Mouse (Mus musculus): ENCODE data around the gene Slc22a21. TPM values are rescaled to one million over a fixed set of nuclear protein-coding genes. Genes with fewer than 3 reads are reported as not detected.
"Not testable (repeated sequence)": the region's sequence is repeated elsewhere in the genome, so short reads cannot be mapped to it uniquely, and the experiment has no call there.

Gene Slc22a21
- polyA plus RNA-seq, 1 experiment from 2014 or later: 1.8 TPM

DNA sequence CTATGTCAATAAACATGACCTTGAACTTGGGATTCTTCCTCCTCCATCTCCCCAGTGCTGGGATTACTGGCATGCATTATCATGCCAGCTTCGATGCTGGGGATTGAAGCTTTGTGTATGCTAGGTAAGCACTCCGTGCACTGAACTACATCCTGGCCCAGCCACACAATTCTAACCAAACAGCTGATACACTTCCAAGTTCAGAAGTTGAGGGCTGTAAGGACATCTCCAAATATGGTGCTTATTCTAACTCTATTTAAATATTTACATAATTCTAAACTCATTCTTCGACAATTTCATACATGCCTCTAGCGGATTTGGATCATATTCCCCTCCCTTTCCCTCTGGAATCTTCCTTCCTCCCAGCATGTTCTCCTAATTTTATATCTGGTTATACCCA lies 12.1 kb upstream of the Slc22a21 start:
- no peak for ATAC-seq (replicated peaks; ENCODE audit: insufficient number of reproducible peaks, insufficient read depth, low FRiP score, low read depth)
- Histone ChIP-seq H3K9me3 (replicated peaks) (no peaks in the 10 kb centered on the region), H3K36me3 (no peaks in the 10 kb centered on the region), H3K4me1 (replicated peaks) (no peaks in the 10 kb centered on the region), H3K27me3 (0 out of 2 replicates have a peak, but pooled peaks cover 3% of the 10 kb centered on the region), H3K9ac (no peak overlapping the region), H3K27ac (no peak overlapping the region), H3K4me3 (no peak overlapping the region), H3K4me2 (no peak overlapping the region)
- WGBS: 71% methylated on average over 4 of the region's 4 CpGs

- no peak overlapping the region for H3K9ac ChIP-seq
- WGBS: 49% methylated on average over 1 of the region's 1 CpGs
- no peak overlapping the region for H3K4me2 ChIP-seq
- no peaks in the 10 kb centered on the region for H3K4me1 ChIP-seq (replicated peaks)
- H3K27ac ChIP-seq: no peak overlapping the region
- no peaks in the 10 kb centered on the region for H3K36me3 ChIP-seq
- no peaks in the 10 kb centered on the region for H3K27me3 ChIP-seq
- no peak overlapping the region for H3K4me3 ChIP-seq
- no peaks in the 10 kb centered on the region for H3K9me3 ChIP-seq (replicated peaks)
- ATAC-seq (replicated peaks; ENCODE audit: insufficient number of reproducible peaks, insufficient read depth, low FRiP score, low read depth): no peak
Measured at GRCm38 (mm10) chr11:53989232-53989631, 9.1 kb upstream of the Slc22a21 start.

DNA sequence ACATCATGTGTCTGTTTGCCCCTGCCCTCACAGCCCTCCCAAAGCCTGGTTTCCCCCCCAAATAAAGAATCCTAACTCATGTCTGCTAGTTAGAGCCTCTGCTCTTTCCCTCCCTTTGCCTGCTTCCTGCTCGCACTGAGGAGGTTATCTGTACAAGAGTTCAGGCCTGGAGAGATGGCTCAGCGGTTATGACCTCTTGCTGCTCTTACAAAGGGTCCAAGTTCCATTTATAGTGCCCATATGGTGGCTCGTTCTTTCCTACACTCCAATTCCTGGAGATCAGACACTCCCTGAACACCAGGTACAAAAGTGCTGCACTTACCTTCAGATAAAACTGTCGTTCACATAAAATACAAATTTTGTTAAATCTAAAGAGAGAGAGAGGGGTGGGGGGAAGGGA lies 7.9 kb upstream of the Slc22a21 start:
- no peaks in the 10 kb centered on the region for H3K4me1 ChIP-seq (replicated peaks)
- no peaks in the 10 kb centered on the region for H3K27me3 ChIP-seq
- no peak overlapping the region for H3K4me2 ChIP-seq
- H3K36me3 ChIP-seq: no peaks in the 10 kb centered on the region
- 41% methylated on average over 4 of the region's 4 CpGs for WGBS
- no peak overlapping the region for H3K9ac ChIP-seq
- no peak for ATAC-seq (replicated peaks; ENCODE audit: insufficient number of reproducible peaks, insufficient read depth, low FRiP score, low read depth)
- H3K27ac ChIP-seq: no peak overlapping the region
- no peak overlapping the region for H3K4me3 ChIP-seq
- H3K9me3 ChIP-seq (replicated peaks): no peaks in the 10 kb centered on the region

DNA sequence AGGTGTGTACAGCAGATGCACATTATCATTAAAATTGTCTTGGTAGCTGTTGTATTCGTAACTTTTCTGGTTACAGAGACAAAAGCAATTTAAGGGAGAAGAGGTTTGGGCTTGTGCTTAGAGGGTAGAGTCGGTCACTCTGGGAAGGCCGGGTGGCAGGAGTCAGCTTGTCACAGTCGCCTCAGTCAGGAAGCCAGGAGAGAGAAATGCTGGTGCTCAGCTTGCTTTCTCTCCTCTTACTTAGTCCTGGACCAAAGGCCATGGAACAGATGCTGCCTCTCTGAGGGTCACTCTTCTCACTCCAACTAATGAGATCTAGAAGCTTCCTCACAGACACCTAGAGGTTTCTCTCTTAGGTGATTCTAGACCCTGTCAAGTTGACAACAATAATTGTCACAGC lies 1.3 kb upstream of the Slc22a21 start:
- 81% methylated on average over 4 of the region's 4 CpGs for WGBS
- Histone ChIP-seq H3K36me3 (no peaks in the 10 kb centered on the region), H3K27ac (no peak overlapping the region), H3K27me3 (no peaks in the 10 kb centered on the region), H3K4me1 (replicated peaks) (peaks cover 8% of the 10 kb centered on the region), H3K4me3 (no peak overlapping the region), H3K4me2 (no peak overlapping the region), H3K9me3 (replicated peaks) (no peaks in the 10 kb centered on the region), H3K9ac (no peak overlapping the region)
- no peak for ATAC-seq (replicated peaks; ENCODE audit: insufficient number of reproducible peaks, insufficient read depth, low FRiP score, low read depth)

DNA sequence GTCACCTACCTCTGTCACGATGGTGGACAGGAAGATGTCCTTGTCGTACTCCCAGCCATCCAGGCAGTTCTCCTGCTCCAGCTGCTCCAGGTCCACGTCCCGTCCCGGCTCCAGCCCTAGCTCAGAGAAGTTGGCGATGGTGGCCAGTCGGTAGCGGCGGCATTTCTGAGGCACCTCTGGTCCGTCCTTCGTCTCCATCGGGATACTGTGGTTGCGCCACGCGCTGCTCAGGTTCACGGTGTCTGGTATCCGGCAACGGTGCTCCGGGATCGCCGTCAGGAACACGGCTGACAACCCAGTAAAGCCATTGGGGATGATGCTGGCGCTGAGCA lies 710 bp downstream of the Slc22a21 start:
- 0 out of 2 replicates have a peak, but pooled peaks have one; percentile 24 for ATAC-seq (replicated peaks; ENCODE audit: insufficient number of reproducible peaks, insufficient read depth, low FRiP score, low read depth)

DNA sequence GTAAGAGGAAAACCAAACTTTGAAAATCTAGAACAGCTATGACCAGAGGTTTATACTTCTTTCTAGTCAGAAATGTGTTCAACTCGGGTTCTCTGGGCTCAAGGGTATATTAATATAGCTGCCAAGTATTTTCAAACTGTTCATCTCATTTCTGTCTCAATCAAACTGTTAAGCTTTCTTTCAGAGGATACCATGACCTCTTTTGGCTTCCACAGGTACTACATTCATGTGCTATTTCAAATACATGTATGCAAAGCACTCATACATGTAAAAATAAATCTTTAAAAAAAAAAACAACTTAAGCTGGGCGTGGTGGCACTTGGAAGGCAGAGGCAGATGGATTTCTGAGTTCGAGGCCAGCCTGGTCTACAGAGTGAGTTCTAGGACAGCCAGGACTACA lies 2.5 kb downstream of the Slc22a21 start:
- no peaks in the 10 kb centered on the region for H3K9me3 ChIP-seq (replicated peaks)
- 70% methylated on average over 3 of the region's 3 CpGs for WGBS

More for the DNA sequence above, 710 bp downstream of the Slc22a21 start:
- H3K9me3 ChIP-seq (replicated peaks); H3K4me1 ChIP-seq (replicated peaks); H3K27ac ChIP-seq; H3K36me3 ChIP-seq; H3K27me3 ChIP-seq: not testable (repeated sequence)
- under 1% methylated on average over 23 of the region's 23 CpGs for WGBS
- Histone ChIP-seq H3K4me3 (peak overlapping the region; percentile 66), H3K4me2 (peak overlapping the region; percentile 96), H3K9ac (peak overlapping the region; percentile 65)

DNA sequence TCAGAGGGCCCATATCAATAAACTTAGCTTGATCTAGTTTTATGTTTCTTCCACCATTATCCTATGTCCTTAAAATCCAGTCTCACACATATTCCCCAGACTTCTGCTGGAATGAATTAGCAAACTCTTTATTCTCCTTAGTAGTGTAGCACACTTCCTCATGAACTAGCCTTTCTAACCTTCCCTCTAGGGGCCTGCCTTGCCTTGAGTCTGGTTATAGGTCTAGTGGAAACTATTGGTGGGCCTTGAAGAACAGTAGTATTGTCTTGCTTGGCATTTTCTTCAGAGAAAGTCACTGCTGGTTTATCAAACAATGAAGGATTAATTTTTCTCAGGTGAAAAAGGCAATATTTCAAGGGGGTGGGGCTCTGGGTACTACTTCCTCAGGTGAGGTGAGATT lies 4.6 kb downstream of the Slc22a21 start:
- Histone ChIP-seq H3K4me1 (replicated peaks) (peaks cover 8% of the 10 kb centered on the region), H3K27me3 (no peaks in the 10 kb centered on the region), H3K9ac (no peak overlapping the region), H3K4me3 (no peak overlapping the region), H3K9me3 (replicated peaks) (no peaks in the 10 kb centered on the region), H3K4me2 (no peak overlapping the region), H3K27ac (no peak overlapping the region), H3K36me3 (no peaks in the 10 kb centered on the region)
- no peak for ATAC-seq (replicated peaks; ENCODE audit: insufficient number of reproducible peaks, insufficient read depth, low FRiP score, low read depth)

More for the DNA sequence above, 2.5 kb downstream of the Slc22a21 start:
- H3K4me1 ChIP-seq (replicated peaks): peaks cover 8% of the 10 kb centered on the region
- no peak for ATAC-seq (replicated peaks; ENCODE audit: insufficient number of reproducible peaks, insufficient read depth, low FRiP score, low read depth)
- no peaks in the 10 kb centered on the region for H3K36me3 ChIP-seq
- no peak overlapping the region for H3K4me3 ChIP-seq
- no peak overlapping the region for H3K4me2 ChIP-seq
- no peak overlapping the region for H3K9ac ChIP-seq
- H3K27ac ChIP-seq: no peak overlapping the region
- H3K27me3 ChIP-seq: no peaks in the 10 kb centered on the region

- Histone ChIP-seq H3K27me3 (no peaks in the 10 kb centered on the region), H3K4me1 (replicated peaks) (peaks cover 5% of the 10 kb centered on the region; the same call in 1 of the 2 replicates), H3K4me3 (no peak overlapping the region), H3K36me3 (no peaks in the 10 kb centered on the region), H3K9me3 (replicated peaks) (no peaks in the 10 kb centered on the region), H3K27ac (no peak overlapping the region), H3K4me2 (no peak overlapping the region), H3K9ac (no peak overlapping the region)
- no peak for ATAC-seq (replicated peaks; ENCODE audit: insufficient number of reproducible peaks, insufficient read depth, low FRiP score, low read depth)
- 53% methylated on average over 3 of the region's 3 CpGs for WGBS
Measured at GRCm38 (mm10) chr11:53958984-53959383, 21.1 kb downstream of the Slc22a21 start.

DNA sequence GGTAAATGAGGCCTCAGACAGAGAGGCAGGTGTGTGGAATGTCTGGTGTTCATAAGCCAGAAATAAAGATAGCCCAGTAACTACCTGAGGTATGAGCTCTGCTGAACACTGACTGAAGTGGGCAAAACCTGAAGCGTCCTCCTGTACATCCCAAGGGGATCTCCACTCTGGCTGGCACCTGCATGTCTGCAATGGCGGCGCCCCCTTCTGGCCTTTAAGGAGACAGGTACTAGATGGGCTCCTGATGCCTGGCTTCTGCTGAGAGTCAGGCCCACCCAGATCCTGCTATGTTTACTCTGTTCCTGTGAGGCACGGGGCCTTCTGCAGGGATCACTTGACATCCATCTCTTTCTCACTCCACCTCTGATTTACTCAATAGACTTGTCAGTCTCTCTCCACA lies 22.0 kb downstream of the Slc22a21 start:
- not testable (repeated sequence) for H3K4me1 ChIP-seq (replicated peaks); H3K27me3 ChIP-seq; ATAC-seq (replicated peaks; ENCODE audit: insufficient number of reproducible peaks, insufficient read depth, low FRiP score, low read depth); H3K4me2 ChIP-seq; H3K36me3 ChIP-seq; H3K4me3 ChIP-seq; H3K9ac ChIP-seq; H3K27ac ChIP-seq; H3K9me3 ChIP-seq (replicated peaks)
- 27% methylated on average over 4 of the region's 4 CpGs for WGBS

DNA sequence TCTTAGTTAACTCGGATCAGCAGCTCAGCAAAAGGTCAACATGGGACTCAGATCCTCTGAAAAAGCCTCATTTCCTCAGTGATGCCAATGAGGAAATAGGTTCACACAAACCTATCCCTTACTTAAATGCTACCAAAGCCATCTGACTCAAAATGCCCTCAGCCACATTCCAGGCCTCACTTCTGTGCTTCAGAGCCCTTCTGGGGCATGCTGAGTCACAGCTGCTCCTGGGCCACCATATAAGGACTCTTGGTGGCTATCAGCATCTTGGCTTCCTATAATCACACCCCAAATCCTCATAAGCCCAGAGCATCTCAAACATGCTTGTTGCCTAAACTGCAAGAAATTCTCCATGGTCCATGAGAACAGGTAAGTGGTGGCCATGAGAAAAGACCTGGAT lies 23.5 kb downstream of the Slc22a21 start:
- H3K36me3 ChIP-seq: no peaks in the 10 kb centered on the region
- H3K9me3 ChIP-seq (replicated peaks): no peaks in the 10 kb centered on the region
- no peak overlapping the region for H3K9ac ChIP-seq
- no peak overlapping the region for H3K4me2 ChIP-seq
- no peak for ATAC-seq (replicated peaks; ENCODE audit: insufficient number of reproducible peaks, insufficient read depth, low FRiP score, low read depth)
- WGBS: 69% methylated on average over 1 of the region's 1 CpGs
- no peak overlapping the region for H3K4me3 ChIP-seq
- H3K4me1 ChIP-seq (replicated peaks): peaks cover 5% of the 10 kb centered on the region; the same call in 1 of the 2 replicates
- H3K27ac ChIP-seq: no peak overlapping the region
- H3K27me3 ChIP-seq: no peaks in the 10 kb centered on the region

GRCm38 (mm10) chr11:53954653-53955052 lies 25.5 kb downstream of the Slc22a21 start:
- ATAC-seq (replicated peaks; ENCODE audit: insufficient number of reproducible peaks, insufficient read depth, low FRiP score, low read depth): peak; percentile 69; the same call in 1 of the 2 replicates
- Histone ChIP-seq H3K27me3 (no peaks in the 10 kb centered on the region), H3K9ac (no peak overlapping the region), H3K4me2 (no peak overlapping the region), H3K36me3 (no peaks in the 10 kb centered on the region), H3K4me1 (replicated peaks) (peaks cover 5% of the 10 kb centered on the region; the same call in 1 of the 2 replicates), H3K9me3 (replicated peaks) (no peaks in the 10 kb centered on the region), H3K4me3 (no peak overlapping the region), H3K27ac (peak overlapping the region; percentile 57)
- WGBS: 39% methylated on average over 3 of the region's 3 CpGs

- peak; percentile 69 for ATAC-seq (replicated peaks; ENCODE audit: insufficient number of reproducible peaks, insufficient read depth, low FRiP score, low read depth)
- not testable (repeated sequence) for H3K27me3 ChIP-seq; H3K36me3 ChIP-seq; H3K4me2 ChIP-seq; H3K4me3 ChIP-seq; H3K9ac ChIP-seq; H3K4me1 ChIP-seq (replicated peaks); H3K27ac ChIP-seq; H3K9me3 ChIP-seq (replicated peaks)
- no CpG with 5 or more reads among the region's 3 CpGs for WGBS
Measured at GRCm38 (mm10) chr11:53950133-53950532, 30.0 kb downstream of the Slc22a21 start.

Data from heart, embryonic 15.5 days (tissue).